Mouse (Mus musculus): ENCODE results near the gene Efna1. TPM values are rescaled to one million over a fixed set of nuclear protein-coding genes. Genes with fewer than 3 reads are reported as not detected.

Gene Efna1
- total RNA-seq, 2 experiments from 2014 or later = 48.8 to 57.5 TPM

GRCm38 (mm10) chr3:89226900-89227299 is 54.0 kb downstream of the Efna1 start, which contains the start of gene Mtx1:
Gene Mtx1 (minus strand): TSS chr3:89227088.
- no peak for DNase-seq
- intact Hi-C loops (cut with DNase I) = no loop called here

GRCm38 (mm10) chr3:89226361-89226760 is 54.6 kb downstream of the Efna1 start:
- intact Hi-C loops (cut with DNase I) = no loop called here
- DNase-seq = no peak

DNA sequence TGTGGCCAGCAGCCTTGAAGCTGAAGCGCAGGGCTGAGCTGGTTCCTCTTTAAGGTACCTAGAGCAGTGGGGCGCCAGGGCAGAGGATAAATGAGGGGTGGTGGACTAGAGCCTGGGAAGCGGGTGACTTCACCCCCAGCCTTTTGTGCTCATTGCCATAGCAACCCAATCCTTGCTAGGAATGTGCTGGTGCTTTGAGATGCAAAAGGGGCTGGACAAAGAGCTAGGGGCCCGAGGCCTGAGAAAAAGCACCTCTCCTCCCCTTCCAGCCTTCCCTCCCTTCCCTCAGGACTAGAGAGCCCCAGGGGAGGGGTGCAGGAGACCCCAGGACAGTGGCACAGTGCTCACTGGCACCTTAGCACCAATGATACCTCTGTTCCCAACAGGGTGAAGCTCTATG is 55.0 kb downstream of the Efna1 start:
- intact Hi-C loops (cut with DNase I) = no loop called here
- DNase-seq = no peak

DNA sequence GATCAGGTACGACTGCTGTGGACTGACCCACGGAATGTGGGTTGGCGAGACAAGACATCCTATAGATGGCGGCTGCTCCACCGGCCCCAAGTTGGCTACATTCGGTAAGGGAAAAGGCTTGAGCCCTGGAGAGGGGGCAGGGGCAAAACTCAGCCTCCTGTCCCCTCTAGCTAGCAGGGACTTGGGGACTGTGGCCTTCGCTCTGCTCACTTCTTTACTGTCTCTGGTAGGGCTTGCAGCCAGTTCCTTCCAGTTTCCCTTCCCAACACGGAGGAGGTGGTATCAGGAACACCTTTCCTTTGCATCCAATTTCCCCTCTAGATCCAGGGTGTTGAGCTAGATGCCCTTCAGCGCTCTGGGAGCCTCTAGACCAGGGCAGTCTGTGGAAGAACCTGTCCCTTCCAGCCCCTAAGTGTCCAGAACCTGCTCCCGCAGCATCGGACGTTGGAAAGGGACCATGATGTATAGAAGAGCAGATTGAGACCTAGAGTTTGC is 55.6 kb downstream of the Efna1 start:
- intact Hi-C loops (cut with DNase I) = no loop called here
- DNase-seq = no peak

GRCm38 (mm10) chr3:89224796-89225195 is 56.1 kb downstream of the Efna1 start:
- intact Hi-C loops (cut with DNase I) = no loop called here
- DNase-seq = no peak

Small RNA genes lying within 50 kb of the gene (microRNA-seq; reads per million reads assigned to microRNA genes)
- gene Mir92b = 5.9 to 17.7 reads per million in 2 experiments

Other genes starting within 250 kb of the Efna1 start
- gene Rusc1, start 187.8 kb downstream of the Efna1 start, total RNA-seq (2021) = 10 to 100 TPM; 12.6 to 15.0 TPM
- not detected for gene Gm43738, start 180.0 kb downstream of the Efna1 start, total RNA-seq (2021)
- gene Fdps, start 179.2 kb downstream of the Efna1 start, total RNA-seq (2021) = 10 to 100 TPM; 26.2 to 28.3 TPM
- not detected for gene Pklr, start 145.0 kb downstream of the Efna1 start, total RNA-seq (2021)
- under 1 TPM; 0.19 to 0.60 TPM for gene Hcn3, start 120.9 kb downstream of the Efna1 start, total RNA-seq (2021)
- gene Clk2, start 116.3 kb downstream of the Efna1 start, total RNA-seq (2021) = 10 to 100 TPM; 26.6 to 26.7 TPM
- 10 to 100 TPM; 49.4 to 49.6 TPM for gene Scamp3, start 103.7 kb downstream of the Efna1 start, total RNA-seq (2021)
- gene Fam189b, start 98.0 kb downstream of the Efna1 start, total RNA-seq (2021) = 1 to 10 TPM; 7.9 to 8.3 TPM
- 10 to 100 TPM; 24.2 to 24.7 TPM for gene Gba, start 78.2 kb downstream of the Efna1 start, total RNA-seq (2021)
- 10 to 100 TPM; 20.4 to 21.8 TPM for gene Thbs3, start 66.0 kb downstream of the Efna1 start, total RNA-seq (2021)
- 10 to 100 TPM; 73.7 to 77.2 TPM for gene Mtx1, start 54.1 kb downstream of the Efna1 start, total RNA-seq (2021)
- under 1 TPM; 0.20 to 0.34 TPM for gene Muc1, start 52.1 kb downstream of the Efna1 start, total RNA-seq (2021)
- gene Krtcap2, start 35.2 kb downstream of the Efna1 start, total RNA-seq (2021) = 10 to 100 TPM; 84.4 to 88.0 TPM
- 1 to 10 TPM in 1 of 2 experiments, under 1 TPM in 1; 0.77 to 1.1 TPM for gene Trim46, start 34.8 kb downstream of the Efna1 start, total RNA-seq (2021)
- 10 to 100 TPM; 60.2 to 64.2 TPM for gene Dpm3, start 21.8 kb downstream of the Efna1 start, total RNA-seq (2021)
- 10 to 100 TPM; 29.3 to 31.3 TPM for gene Slc50a1, start 10.6 kb downstream of the Efna1 start, total RNA-seq (2021)
- gene Efna3, start 41.8 kb upstream of the Efna1 start, total RNA-seq (2021) = under 1 TPM in 1 of 2 experiments, not detected in 1; 0.17 TPM
- 1 to 10 TPM; 1.9 to 2.2 TPM for gene Efna4, start 56.9 kb upstream of the Efna1 start, total RNA-seq (2021)
- 100 to 1,000 TPM; 101 to 118 TPM for gene Adam15, start 68.9 kb upstream of the Efna1 start, total RNA-seq (2021)
- under 1 TPM in 1 of 2 experiments, not detected in 1; 0.26 TPM for gene Dcst2, start 80.8 kb upstream of the Efna1 start, total RNA-seq (2021)
- under 1 TPM; 0.43 to 0.57 TPM for gene Dcst1, start 84.1 kb upstream of the Efna1 start, total RNA-seq (2021)
- 10 to 100 TPM; 20.2 to 25.6 TPM for gene Zbtb7b, start 113.6 kb upstream of the Efna1 start, total RNA-seq (2021)
- under 1 TPM in 1 of 2 experiments, not detected in 1; 0.64 TPM for gene Lenep, start 121.7 kb upstream of the Efna1 start, total RNA-seq (2021)
- 10 to 100 TPM; 44.4 TPM for gene Flad1, start 130.7 kb upstream of the Efna1 start, total RNA-seq (2021)
- 10 to 100 TPM; 26.6 to 26.9 TPM for gene Cks1b, start 137.2 kb upstream of the Efna1 start, total RNA-seq (2021)
- gene Shc1, start 137.3 kb upstream of the Efna1 start, total RNA-seq (2021) = 10 to 100 TPM; 59.1 to 62.1 TPM
- gene Pygo2, start 149.1 kb upstream of the Efna1 start, total RNA-seq (2021) = 10 to 100 TPM; 16.8 to 22.3 TPM
- 10 to 100 TPM; 66.5 to 66.8 TPM for gene Pbxip1, start 155.6 kb upstream of the Efna1 start, total RNA-seq (2021)
- gene Pmvk, start 173.4 kb upstream of the Efna1 start, total RNA-seq (2021) = 10 to 100 TPM in 1 of 2 experiments, 1 to 10 TPM in 1; 8.9 to 12.1 TPM
- 1 to 10 TPM; 7.4 to 8.8 TPM for gene Kcnn3, start 239.0 kb upstream of the Efna1 start, total RNA-seq (2021)

Measured in heart, postnatal 10 days (tissue).